Mouse (Mus musculus) forebrain, embryonic 15.5 days (tissue): Measurements from ENCODE around the gene Fstl1. TPM values are rescaled to one million over a fixed set of nuclear protein-coding genes. Genes with fewer than 3 reads are reported as not detected.

ENCODE experiments used
- ATAC-seq: fragments of 200-750 bp; cut with Nextera tagmentation; replicated peaks from 2 replicates; pipeline ENCODE4 v1.8.0; 2017; ENCODE audit warnings: mild to moderate bottlenecking, moderate TSS enrichment, moderate library complexity
- H3K27ac ChIP-seq: fragments of 300-500 bp; sonication (generic); replicated peaks from 2 replicates; pipeline ENCODE4 v1.5.1; 2015; ENCODE audit warnings: mild to moderate bottlenecking, inconsistent platforms
- H3K27me3 ChIP-seq: fragments of 300-500 bp; sonication (generic); 2 replicates; pipeline ENCODE4 v1.6.1; 2015; ENCODE audit warnings: inconsistent platforms
- H3K36me3 ChIP-seq: fragments of 300-500 bp; sonication (generic); 2 replicates; pipeline ENCODE4 v1.6.1; 2015; ENCODE audit warnings: mild to moderate bottlenecking, inconsistent platforms
- H3K4me1 ChIP-seq: fragments of 300-500 bp; sonication (generic); 2 replicates; pipeline ENCODE4 v1.6.1; 2015; ENCODE audit warnings: inconsistent platforms
- H3K4me2 ChIP-seq: fragments of 300-500 bp; sonication (generic); replicated peaks from 2 replicates; pipeline ENCODE4 v1.6.1; 2015; ENCODE audit warnings: mild to moderate bottlenecking, inconsistent platforms
- H3K4me3 ChIP-seq: fragments of 300-500 bp; sonication (generic); 2 replicates; pipeline ENCODE4 v1.5.1; 2015; ENCODE audit warnings: mild to moderate bottlenecking, inconsistent platforms
- H3K9ac ChIP-seq: fragments of 300-500 bp; sonication (generic); replicated peaks from 2 replicates; pipeline ENCODE4 v1.6.1; 2015; ENCODE audit warnings: mild to moderate bottlenecking, inconsistent platforms
- H3K9me3 ChIP-seq: fragments of 300-500 bp; sonication (generic); 2 replicates; pipeline ENCODE4 v1.6.1; 2016; ENCODE audit warnings: inconsistent platforms
- WGBS: fragments of 180-500 bp; shearing (Covaris S2); methylation state at CpG from one replicate; pipeline ENCODE4 v1.1.7; 2015; ENCODE audit warnings: mixed read lengths; 5-methylcytosine and 5-hydroxymethylcytosine counted together
- polyA plus RNA-seq: library from polyadenylated mRNA; unstranded; fragments of >200 nt; fragmentation: Nextera tagmentation; extraction: Ambion mirVana; gene quantifications from 2 replicates; pipeline ENCODE4 v1.2.1, GENCODE M21; 2015

The Fstl1 gene
- 80.6 and 82.9 TPM in 2 replicates for polyA plus RNA-seq

DNA sequence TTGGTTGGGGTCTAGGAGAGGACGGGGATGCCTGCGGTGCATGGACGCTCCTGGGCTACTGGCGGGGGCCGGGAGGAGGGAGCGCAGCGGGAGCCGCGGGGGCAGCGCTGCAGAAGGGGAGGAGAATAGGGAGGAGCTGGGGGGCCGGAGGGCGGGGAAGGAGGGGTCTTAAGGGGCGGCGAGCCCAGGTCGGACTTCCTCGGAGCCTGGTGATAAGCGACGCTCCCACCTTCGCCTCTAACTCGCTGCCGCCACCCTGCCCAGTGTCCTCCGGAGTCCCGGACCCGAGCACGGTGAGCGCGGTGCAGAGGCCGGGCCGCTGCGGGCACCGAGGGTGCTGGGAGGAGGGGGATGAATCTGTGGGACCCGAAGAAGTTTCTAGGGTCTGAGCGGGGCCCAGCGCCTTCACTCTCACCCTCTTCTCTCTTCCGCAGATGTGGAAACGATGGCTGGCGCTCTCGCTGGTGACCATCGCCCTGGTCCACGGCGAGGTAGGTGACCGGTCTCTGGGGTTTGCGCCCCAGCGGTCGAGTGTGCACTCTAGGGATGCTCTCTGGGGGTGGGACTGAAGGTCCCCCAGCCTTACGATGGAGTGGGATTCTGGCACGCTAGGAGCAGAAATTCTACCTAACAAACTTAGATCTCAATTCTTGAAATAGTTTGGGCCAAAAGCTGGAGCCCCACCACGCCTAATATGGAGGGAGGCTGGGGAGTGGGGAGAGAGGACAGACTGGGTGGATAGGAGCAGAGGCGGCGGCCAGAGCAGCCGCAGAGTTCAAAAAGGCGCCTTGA, at the start of gene Fstl1:
Gene Fstl1, plus strand, starts transcription at position 14 of the 792 bp plus-strand sequence.
- ATAC-seq = peak; percentile 86
- peaks cover 25% of the 10 kb centered on the region for H3K4me1 ChIP-seq
- H3K9me3 ChIP-seq = no peaks in the 10 kb centered on the region
- H3K9ac ChIP-seq = peak within 1 kb of the TSS; percentile 78
- no peaks in the 10 kb centered on the region for H3K27me3 ChIP-seq
- H3K27ac ChIP-seq = peak within 1 kb of the TSS; percentile 50; the same call in 1 of the 2 replicates
- H3K36me3 ChIP-seq = no peaks in the 10 kb centered on the region
- peak within 1 kb of the TSS; percentile 89 for H3K4me3 ChIP-seq
- WGBS = under 1% methylated on average over 50 of the region's 52 CpGs
- peak within 1 kb of the TSS; percentile 98 for H3K4me2 ChIP-seq

DNA sequence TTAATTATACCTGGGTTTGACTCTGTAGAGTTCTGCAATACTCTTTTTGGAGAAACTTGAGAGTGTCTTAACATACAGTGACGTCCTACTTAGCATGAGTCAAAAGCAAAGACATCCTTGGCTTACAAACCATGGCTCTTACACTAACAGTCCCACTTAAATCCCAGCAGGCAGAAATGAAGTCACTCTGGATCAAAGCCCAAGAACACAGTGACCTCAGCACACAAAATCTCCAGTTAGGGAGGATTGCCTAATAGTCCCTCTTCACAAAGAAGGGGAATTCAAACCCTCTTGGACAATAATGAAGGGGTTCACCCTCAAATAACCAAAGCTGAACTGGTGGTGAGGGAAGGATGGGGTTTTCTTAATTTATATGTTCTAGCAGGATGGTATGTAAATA, 48.0 kb upstream of the Fstl1 start:
- Histone ChIP-seq H3K4me1 (peaks cover 38% of the 10 kb centered on the region), H3K27me3 (no peaks in the 10 kb centered on the region), H3K4me2 (no peak overlapping the region), H3K9ac (no peak overlapping the region), H3K9me3 (no peaks in the 10 kb centered on the region), H3K36me3 (no peaks in the 10 kb centered on the region), H3K27ac (no peak overlapping the region), H3K4me3 (no peak overlapping the region)
- ATAC-seq = no peak
- 51% methylated on average over 1 of the region's 1 CpGs for WGBS

DNA sequence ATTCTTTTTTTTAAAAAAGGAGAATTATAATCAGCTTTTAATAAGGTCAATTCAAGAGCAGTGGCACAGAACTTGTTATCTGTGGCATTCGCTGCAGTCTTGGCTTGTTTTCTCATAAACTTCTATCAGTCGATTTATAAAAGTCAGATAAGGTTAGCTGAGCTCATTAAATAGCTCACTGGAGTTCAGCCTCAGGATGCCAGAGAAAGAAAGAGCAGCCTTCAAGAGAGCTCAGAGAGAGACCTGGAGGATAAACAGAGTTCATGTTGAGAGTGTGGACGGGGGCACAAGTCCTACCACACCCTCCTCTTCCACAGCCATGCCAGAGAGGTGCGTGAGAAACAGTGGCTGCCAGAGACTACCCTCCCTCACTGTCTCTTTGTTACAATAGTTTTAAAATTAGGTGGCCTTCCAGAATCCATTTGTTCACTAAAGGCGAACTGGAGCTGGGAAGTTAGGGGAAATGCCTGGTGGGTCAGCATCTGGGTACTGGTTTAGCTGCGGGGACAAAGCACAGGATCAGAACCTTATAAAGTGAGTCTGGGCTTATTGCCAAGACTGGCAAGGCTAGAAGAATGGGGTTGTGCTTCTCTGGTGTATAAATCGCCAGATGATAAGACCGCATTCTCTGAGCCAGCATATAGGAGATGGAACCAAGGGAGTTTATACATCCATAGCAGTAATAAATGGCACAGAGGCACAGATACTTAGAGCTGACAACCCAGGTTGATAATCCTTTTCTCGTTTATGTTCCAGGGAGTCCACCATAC, 47.1 kb upstream of the Fstl1 start:
- 44% methylated on average over 9 of the region's 9 CpGs for WGBS
- Histone ChIP-seq H3K27me3 (no peaks in the 10 kb centered on the region), H3K27ac (no peak overlapping the region), H3K4me2 (no peak overlapping the region), H3K9me3 (no peaks in the 10 kb centered on the region), H3K4me1 (peaks cover 38% of the 10 kb centered on the region), H3K36me3 (no peaks in the 10 kb centered on the region), H3K9ac (no peak overlapping the region), H3K4me3 (no peak overlapping the region)
- ATAC-seq = no peak

DNA sequence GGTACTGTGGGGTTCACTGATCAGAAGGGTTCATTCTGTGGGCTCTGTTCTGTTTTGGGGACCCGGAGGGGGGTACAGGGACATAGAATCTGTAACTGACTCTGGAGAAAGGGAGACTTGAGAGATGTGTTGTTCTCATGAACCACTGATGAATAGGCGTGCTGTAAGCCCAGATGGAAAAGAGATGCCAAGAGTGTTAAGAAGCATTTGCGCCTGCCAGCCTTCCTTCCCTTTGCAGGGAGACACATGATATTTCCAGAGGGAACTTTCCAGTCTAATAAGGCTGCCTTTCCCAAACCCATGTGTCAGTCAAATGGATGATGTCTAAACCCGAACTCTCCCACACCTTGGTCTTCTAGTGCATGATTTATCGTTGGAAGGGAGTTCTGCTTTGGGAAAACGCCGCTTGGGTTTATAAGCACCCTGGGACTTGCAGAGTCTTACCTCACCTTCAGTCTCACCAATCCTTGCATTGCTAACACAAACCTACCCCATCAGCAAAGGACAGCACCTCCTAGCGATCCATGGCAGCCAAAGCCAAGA, 46.3 kb upstream of the Fstl1 start:
- H3K4me1 ChIP-seq = peaks cover 38% of the 10 kb centered on the region
- H3K9ac ChIP-seq = no peak overlapping the region
- no peak overlapping the region for H3K27ac ChIP-seq
- WGBS = 79% methylated on average over 8 of the region's 8 CpGs
- H3K9me3 ChIP-seq = no peaks in the 10 kb centered on the region
- H3K4me2 ChIP-seq = no peak overlapping the region
- no peak overlapping the region for H3K4me3 ChIP-seq
- no peaks in the 10 kb centered on the region for H3K36me3 ChIP-seq
- H3K27me3 ChIP-seq = no peaks in the 10 kb centered on the region
- 0 out of 2 replicates have a peak, but pooled peaks have one; percentile 9 for ATAC-seq

GRCm38 (mm10) chr16:37731431-37731830, 45.2 kb upstream of the Fstl1 start:
- no peak overlapping the region for H3K27ac ChIP-seq
- H3K9me3 ChIP-seq = no peaks in the 10 kb centered on the region
- H3K27me3 ChIP-seq = no peaks in the 10 kb centered on the region
- no peak overlapping the region for H3K4me2 ChIP-seq
- 44% methylated on average over 4 of the region's 4 CpGs for WGBS
- H3K9ac ChIP-seq = no peak overlapping the region
- peaks cover 38% of the 10 kb centered on the region for H3K4me1 ChIP-seq
- ATAC-seq = no peak
- no peak overlapping the region for H3K4me3 ChIP-seq
- H3K36me3 ChIP-seq = no peaks in the 10 kb centered on the region

GRCm38 (mm10) chr16:37732023-37732761, 44.5 kb upstream of the Fstl1 start:
- H3K27ac ChIP-seq = peak overlapping the region; percentile 31; the same call in 1 of the 2 replicates
- 48% methylated on average over 7 of the region's 7 CpGs for WGBS

GRCm38 (mm10) chr16:37740076-37740475, 36.6 kb upstream of the Fstl1 start:
- ATAC-seq = no peak
- H3K4me1 ChIP-seq = no peaks in the 10 kb centered on the region
- 88% methylated on average over 2 of the region's 2 CpGs for WGBS
- H3K4me3 ChIP-seq = no peak overlapping the region
- no peak overlapping the region for H3K27ac ChIP-seq
- no peak overlapping the region for H3K4me2 ChIP-seq
- H3K36me3 ChIP-seq = no peaks in the 10 kb centered on the region
- H3K9ac ChIP-seq = no peak overlapping the region
- no peaks in the 10 kb centered on the region for H3K27me3 ChIP-seq
- no peaks in the 10 kb centered on the region for H3K9me3 ChIP-seq

More at GRCm38 (mm10) chr16:37732023-37732761, 44.5 kb upstream of the Fstl1 start:
- Histone ChIP-seq H3K4me2 (no peak overlapping the region), H3K9me3 (no peaks in the 10 kb centered on the region), H3K36me3 (no peaks in the 10 kb centered on the region), H3K4me3 (no peak overlapping the region), H3K27me3 (no peaks in the 10 kb centered on the region), H3K9ac (no peak overlapping the region), H3K4me1 (peaks cover 38% of the 10 kb centered on the region)
- ATAC-seq = peak; percentile 84

- H3K4me3 ChIP-seq = no peak overlapping the region
These were observed 34.4 kb upstream of the Fstl1 start for GRCm38 (mm10) chr16:37742266-37742665.

DNA sequence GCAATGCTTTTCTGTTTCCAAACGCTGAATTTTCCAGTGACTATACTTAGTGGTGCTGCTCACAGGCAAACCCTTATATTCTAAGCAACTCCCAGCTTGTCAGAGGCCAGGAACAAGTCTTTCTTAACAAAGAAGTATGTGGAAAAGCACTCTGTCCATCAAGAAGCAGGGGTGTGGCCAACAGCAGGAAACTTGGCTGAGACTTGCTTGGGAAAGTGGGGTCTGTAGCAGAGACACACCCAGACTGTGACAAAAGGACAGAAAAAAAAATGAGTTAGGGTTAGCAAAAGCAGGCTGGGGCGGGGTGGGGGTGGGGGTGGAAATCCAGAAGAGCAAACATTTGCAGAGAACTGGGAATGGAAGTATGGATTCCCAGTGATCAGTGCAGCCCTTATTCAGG, 23.8 kb upstream of the Fstl1 start:
- no peaks in the 10 kb centered on the region for H3K9me3 ChIP-seq
- 0 out of 2 replicates have a peak overlapping the region, but pooled peaks have one; percentile 11 for H3K27ac ChIP-seq
- H3K4me3 ChIP-seq = no peak overlapping the region
- H3K9ac ChIP-seq = no peak overlapping the region
- H3K36me3 ChIP-seq = no peaks in the 10 kb centered on the region
- H3K4me1 ChIP-seq = peaks cover 3% of the 10 kb centered on the region; the same call in 1 of the 2 replicates
- H3K27me3 ChIP-seq = no peaks in the 10 kb centered on the region
- 18% methylated on average over 2 of the region's 2 CpGs for WGBS
- no peak for ATAC-seq
- H3K4me2 ChIP-seq = no peak overlapping the region

More at GRCm38 (mm10) chr16:37742266-37742665, 34.4 kb upstream of the Fstl1 start:
- Histone ChIP-seq H3K27me3 (no peaks in the 10 kb centered on the region), H3K4me2 (no peak overlapping the region), H3K27ac (no peak overlapping the region), H3K9ac (no peak overlapping the region), H3K4me1 (no peaks in the 10 kb centered on the region), H3K36me3 (no peaks in the 10 kb centered on the region), H3K9me3 (no peaks in the 10 kb centered on the region)
- no peak for ATAC-seq
- 93% methylated on average over 4 of the region's 4 CpGs for WGBS

GRCm38 (mm10) chr16:37753809-37754208, 22.9 kb upstream of the Fstl1 start:
- Histone ChIP-seq H3K9ac (no peak overlapping the region), H3K9me3 (no peaks in the 10 kb centered on the region), H3K27me3 (no peaks in the 10 kb centered on the region), H3K4me1 (peaks cover 3% of the 10 kb centered on the region; the same call in 1 of the 2 replicates), H3K27ac (no peak overlapping the region), H3K36me3 (no peaks in the 10 kb centered on the region), H3K4me3 (no peak overlapping the region), H3K4me2 (no peak overlapping the region)
- ATAC-seq = no peak
- 89% methylated on average over 1 of the region's 1 CpGs for WGBS

DNA sequence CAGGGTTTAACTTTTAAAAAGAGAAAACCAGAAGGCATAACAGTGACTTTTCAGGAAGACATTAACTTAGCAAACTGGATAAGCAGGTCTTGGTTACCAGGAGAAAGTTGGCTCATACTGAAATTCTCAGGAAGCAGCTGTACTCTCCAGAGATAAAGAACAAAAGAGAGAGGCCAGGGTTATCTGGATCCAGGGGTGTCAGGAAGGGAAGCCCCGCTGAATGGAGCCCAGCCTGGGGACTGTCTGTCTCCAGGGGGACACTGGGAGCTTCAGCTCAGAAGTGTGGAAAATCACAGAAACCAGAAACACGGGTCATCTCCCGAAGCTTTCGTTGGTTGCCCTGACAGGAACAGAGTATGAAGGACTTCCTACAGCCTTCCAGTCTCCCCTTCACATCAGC, 22.2 kb upstream of the Fstl1 start:
- Histone ChIP-seq H3K27me3 (no peaks in the 10 kb centered on the region), H3K36me3 (no peaks in the 10 kb centered on the region), H3K9me3 (no peaks in the 10 kb centered on the region), H3K9ac (no peak overlapping the region), H3K4me2 (no peak overlapping the region), H3K4me3 (no peak overlapping the region), H3K27ac (no peak overlapping the region), H3K4me1 (peaks cover 3% of the 10 kb centered on the region; the same call in 1 of the 2 replicates)
- 68% methylated on average over 4 of the region's 4 CpGs for WGBS
- no peak for ATAC-seq
